Mouse (Mus musculus): Measurements from ENCODE around the gene Utp3. TPM values are rescaled to one million over a fixed set of nuclear protein-coding genes. Genes with fewer than 3 reads are reported as not detected.

Utp3 gene
- polyA plus RNA-seq, 1 experiment from 2014 or later = 69.9 TPM

- Histone ChIP-seq H3K4me1 (ENCODE audit: control insufficient read depth, insufficient read depth, low read length) (no peaks in the 10 kb centered on the region; the same call in 1 of the 2 replicates), H3K27ac (ENCODE audit: low read depth, low read length) (peak overlapping the region; percentile 82), H3K9ac (ENCODE audit: low read length) (peak overlapping the region; percentile 84), H3K27me3 (ENCODE audit: control insufficient read depth, insufficient read depth, low read length) (no peaks in the 10 kb centered on the region), H3K36me3 (ENCODE audit: control insufficient read depth, insufficient read depth, low read length) (no peaks in the 10 kb centered on the region), H3K4me2 (ENCODE audit: low read depth) (peak overlapping the region; percentile 56), H3K4me3 (ENCODE audit: low read depth, low read length) (peak overlapping the region; percentile 97), H3K9me3 (ENCODE audit: control insufficient read depth, low read length) (no peaks in the 10 kb centered on the region)
- WGBS = under 1% methylated on average over 71 of the region's 119 CpGs
- ATAC-seq (ENCODE audit: insufficient read depth, low FRiP score, low TSS enrichment) (peak; percentile 72), DNase-seq (ENCODE audit: low spot score) (peak; percentile 70)
Observed at GRCm38 (mm10) chr5:88565148-88566033, 11.1 kb downstream of the Utp3 start.

GRCm38 (mm10) chr5:88566034-88566841, 12.0 kb downstream of the Utp3 start:
- WGBS = 8% methylated on average over 14 of the region's 14 CpGs
- Histone ChIP-seq H3K9ac (ENCODE audit: low read length) (peak overlapping the region; percentile 84), H3K4me2 (ENCODE audit: low read depth) (peak overlapping the region; percentile 56), H3K27me3 (ENCODE audit: control insufficient read depth, insufficient read depth, low read length) (no peaks in the 10 kb centered on the region), H3K27ac (ENCODE audit: low read depth, low read length) (0 out of 2 replicates have a peak overlapping the region, but pooled peaks have one; percentile 82), H3K9me3 (ENCODE audit: control insufficient read depth, low read length) (no peaks in the 10 kb centered on the region), H3K36me3 (ENCODE audit: control insufficient read depth, insufficient read depth, low read length) (no peaks in the 10 kb centered on the region), H3K4me3 (ENCODE audit: low read depth, low read length) (peak overlapping the region; percentile 97), H3K4me1 (ENCODE audit: control insufficient read depth, insufficient read depth, low read length) (no peaks in the 10 kb centered on the region; the same call in 1 of the 2 replicates)
- no peak; the same call in 1 of the 2 replicates for ATAC-seq (ENCODE audit: insufficient read depth, low FRiP score, low TSS enrichment)
- no peak for DNase-seq (ENCODE audit: low spot score)

GRCm38 (mm10) chr5:88569541-88569940, 15.3 kb downstream of the Utp3 start:
- H3K9ac ChIP-seq (ENCODE audit: low read length) = no peak overlapping the region
- ATAC-seq (ENCODE audit: insufficient read depth, low FRiP score, low TSS enrichment) (no peak), DNase-seq (ENCODE audit: low spot score) (no peak)
- no peaks in the 10 kb centered on the region; the same call in 1 of the 2 replicates for H3K36me3 ChIP-seq (ENCODE audit: control insufficient read depth, insufficient read depth, low read length)
- H3K27me3 ChIP-seq (ENCODE audit: control insufficient read depth, insufficient read depth, low read length) = no peaks in the 10 kb centered on the region
- no peak overlapping the region for H3K4me3 ChIP-seq (ENCODE audit: low read depth, low read length)
- H3K4me1 ChIP-seq (ENCODE audit: control insufficient read depth, insufficient read depth, low read length) = no peaks in the 10 kb centered on the region
- H3K4me2 ChIP-seq (ENCODE audit: low read depth) = no peak overlapping the region
- H3K27ac ChIP-seq (ENCODE audit: low read depth, low read length) = no peak overlapping the region
- WGBS = 64% methylated on average over 3 of the region's 3 CpGs
- H3K9me3 ChIP-seq (ENCODE audit: control insufficient read depth, low read length) = no peaks in the 10 kb centered on the region

GRCm38 (mm10) chr5:88574829-88575228, 20.6 kb downstream of the Utp3 start:
- Histone ChIP-seq H3K4me2 (ENCODE audit: low read depth) (no peak overlapping the region), H3K27me3 (ENCODE audit: control insufficient read depth, insufficient read depth, low read length) (no peaks in the 10 kb centered on the region), H3K4me1 (ENCODE audit: control insufficient read depth, insufficient read depth, low read length) (no peaks in the 10 kb centered on the region), H3K27ac (ENCODE audit: low read depth, low read length) (no peak overlapping the region), H3K9me3 (ENCODE audit: control insufficient read depth, low read length) (no peaks in the 10 kb centered on the region), H3K36me3 (ENCODE audit: control insufficient read depth, insufficient read depth, low read length) (no peaks in the 10 kb centered on the region; the same call in 1 of the 2 replicates), H3K9ac (ENCODE audit: low read length) (no peak overlapping the region), H3K4me3 (ENCODE audit: low read depth, low read length) (no peak overlapping the region)
- 91% methylated on average over 3 of the region's 3 CpGs for WGBS
- no peak for ATAC-seq (ENCODE audit: insufficient read depth, low FRiP score, low TSS enrichment)
- no peak for DNase-seq (ENCODE audit: low spot score)

GRCm38 (mm10) chr5:88575506-88576338, 21.5 kb downstream of the Utp3 start:
- Histone ChIP-seq H3K9ac (ENCODE audit: low read length) (no peak overlapping the region), H3K36me3 (ENCODE audit: control insufficient read depth, insufficient read depth, low read length) (no peaks in the 10 kb centered on the region; the same call in 1 of the 2 replicates), H3K9me3 (ENCODE audit: control insufficient read depth, low read length) (no peaks in the 10 kb centered on the region), H3K27ac (ENCODE audit: low read depth, low read length) (no peak overlapping the region), H3K4me1 (ENCODE audit: control insufficient read depth, insufficient read depth, low read length) (no peaks in the 10 kb centered on the region), H3K27me3 (ENCODE audit: control insufficient read depth, insufficient read depth, low read length) (no peaks in the 10 kb centered on the region), H3K4me2 (ENCODE audit: low read depth) (no peak overlapping the region), H3K4me3 (ENCODE audit: low read depth, low read length) (no peak overlapping the region)
- no peak for ATAC-seq (ENCODE audit: insufficient read depth, low FRiP score, low TSS enrichment)
- DNase-seq (ENCODE audit: low spot score) = no peak
- WGBS = 72% methylated on average over 3 of the region's 3 CpGs

GRCm38 (mm10) chr5:88580681-88581080, 26.4 kb downstream of the Utp3 start:
- Histone ChIP-seq H3K27ac (ENCODE audit: low read depth, low read length) (no peak overlapping the region), H3K27me3 (ENCODE audit: control insufficient read depth, insufficient read depth, low read length) (no peaks in the 10 kb centered on the region)
- 85% methylated on average over 10 of the region's 10 CpGs for WGBS

GRCm38 (mm10) chr5:88581343-88581742, 27.1 kb downstream of the Utp3 start:
- ATAC-seq (ENCODE audit: insufficient read depth, low FRiP score, low TSS enrichment) = no peak
- Histone ChIP-seq H3K9me3 (ENCODE audit: control insufficient read depth, low read length) (no peaks in the 10 kb centered on the region), H3K36me3 (ENCODE audit: control insufficient read depth, insufficient read depth, low read length) (no peaks in the 10 kb centered on the region), H3K27ac (ENCODE audit: low read depth, low read length) (no peak overlapping the region), H3K27me3 (ENCODE audit: control insufficient read depth, insufficient read depth, low read length) (no peaks in the 10 kb centered on the region), H3K4me2 (ENCODE audit: low read depth) (no peak overlapping the region), H3K4me3 (ENCODE audit: low read depth, low read length) (no peak overlapping the region), H3K9ac (ENCODE audit: low read length) (no peak overlapping the region), H3K4me1 (ENCODE audit: control insufficient read depth, insufficient read depth, low read length) (peaks cover 18% of the 10 kb centered on the region)
- DNase-seq (ENCODE audit: low spot score) = no peak
- 96% methylated on average over 6 of the region's 6 CpGs for WGBS

More at GRCm38 (mm10) chr5:88580681-88581080, 26.4 kb downstream of the Utp3 start:
- Histone ChIP-seq H3K4me2 (ENCODE audit: low read depth) (no peak overlapping the region), H3K4me1 (ENCODE audit: control insufficient read depth, insufficient read depth, low read length) (peaks cover 13% of the 10 kb centered on the region), H3K4me3 (ENCODE audit: low read depth, low read length) (no peak overlapping the region), H3K9me3 (ENCODE audit: control insufficient read depth, low read length) (no peaks in the 10 kb centered on the region), H3K36me3 (ENCODE audit: control insufficient read depth, insufficient read depth, low read length) (no peaks in the 10 kb centered on the region), H3K9ac (ENCODE audit: low read length) (no peak overlapping the region)
- no peak for DNase-seq (ENCODE audit: low spot score)
- no peak for ATAC-seq (ENCODE audit: insufficient read depth, low FRiP score, low TSS enrichment)
